Mouse (Mus musculus) central nervous system, embryonic 11.5 days (tissue): ENCODE data around the gene Arhgef40. TPM values are rescaled to one million over a fixed set of nuclear protein-coding genes. Genes with fewer than 3 reads are reported as not detected.

ENCODE experiments used
- polyA plus RNA-seq: library from polyadenylated mRNA; depleted of rRNA; stranded (reverse); fragments of >200 nt; gene quantifications from 2 replicates; pipeline ENCODE4 v1.2.3, GENCODE M21; 2012; rRNA removed

Gene Arhgef40
- polyA plus RNA-seq = 94.3 and 142 TPM in 2 replicates

GRCm38 (mm10) chr14:51984247-51985231, at the start of gene Arhgef40:
TSS of gene Arhgef40 (plus strand) at chr14:51984719.

GRCm38 (mm10) chr14:52015445-52016100, 31.1 kb downstream of the Arhgef40 start, which contains the start of gene Tmem253:
TSS of gene Tmem253 (plus strand) at chr14:52015658.

GRCm38 (mm10) chr14:52020486-52021137, 36.1 kb downstream of the Arhgef40 start, which contains the start of gene Zfp219:
TSS of gene Zfp219 (minus strand) at chr14:52020733.

GRCm38 (mm10) chr14:52042359-52042758, 57.8 kb downstream of the Arhgef40 start, which contains the start of gene Olfr221:
TSS of gene Olfr221 (minus strand) at chr14:52042459.

Other genes with a start within 250 kb of the Arhgef40 start
- gene Ang4, start 211.1 kb upstream of the Arhgef40 start, polyA plus RNA-seq = not detected in 2 replicates
- not detected in 2 replicates for gene AY358078, start 184.7 kb upstream of the Arhgef40 start, polyA plus RNA-seq
- 1.4 and 2.7 TPM in 2 replicates for gene Ear6, start 131.0 kb upstream of the Arhgef40 start, polyA plus RNA-seq
- 40.3 and 57.0 TPM in 2 replicates for gene Mettl17, start 99.9 kb upstream of the Arhgef40 start, polyA plus RNA-seq
- 3.3 and 3.7 TPM in 2 replicates for gene Slc39a2, start 91.8 kb upstream of the Arhgef40 start, polyA plus RNA-seq
- gene Ndrg2, start 70.6 kb upstream of the Arhgef40 start, polyA plus RNA-seq = 10.3 and 13.9 TPM in 2 replicates
- not detected in 2 replicates for gene Tppp2, start 66.3 kb upstream of the Arhgef40 start, polyA plus RNA-seq
- not detected in 2 replicates for gene Rnase13, start 61.9 kb upstream of the Arhgef40 start, polyA plus RNA-seq
- 1.6 and 1.7 TPM in 2 replicates for gene Tmem253, start 30.9 kb downstream of the Arhgef40 start, polyA plus RNA-seq
- gene Zfp219, start 36.0 kb downstream of the Arhgef40 start, polyA plus RNA-seq = 172 and 232 TPM in 2 replicates
- not detected in 2 replicates for gene Olfr221, start 57.7 kb downstream of the Arhgef40 start, polyA plus RNA-seq
- gene Hnrnpc, start 119.3 kb downstream of the Arhgef40 start, polyA plus RNA-seq = 691 and 1,274 TPM in 2 replicates
- 0.92 and 2.0 TPM in 2 replicates for gene Rpgrip1, start 126.0 kb downstream of the Arhgef40 start, polyA plus RNA-seq
- 88.7 and 139 TPM in 2 replicates for gene Supt16, start 212.7 kb downstream of the Arhgef40 start, polyA plus RNA-seq